Mouse (Mus musculus) MEL (cell line): Measurements from ENCODE around the gene Rab11a. TPM values are rescaled to one million over a fixed set of nuclear protein-coding genes. Genes with fewer than 3 reads are reported as not detected.
A peak's percentile ranks its signal among the peaks of the same experiment; 100 is the strongest.
"Not testable (repeated sequence)": the region's sequence is repeated elsewhere in the genome, so short reads cannot be mapped to it uniquely, and the experiment has no call there.

Experiments
- DNase-seq: peaks from one replicate; pipeline ENCODE4 v3.0.0; 2011; ENCODE audit warnings: low read depth, low spot score
- H3K27ac ChIP-seq: 2 replicates; pipeline ENCODE4 v1.5.1; 2012; ENCODE audit warnings: low read depth, mild to moderate bottlenecking, control low read depth, low read length, moderate library complexity; ENCODE audit not compliant: control insufficient read depth
- H3K27me3 ChIP-seq, 2 experiments: fragments of 150-350 bp in 1 of 2; sonication (generic) in 1 of 2; 2 replicates each; pipeline ENCODE4 v1.6.1; 2012; ENCODE audit warnings: low read length in 2 of 2, mild to moderate bottlenecking in 2 of 2, improper control_type of control experiment in 1 of 2, moderate library complexity in 1 of 2; ENCODE audit not compliant: insufficient read depth in 2 of 2, control insufficient read depth in 1 of 2
- H3K36me3 ChIP-seq, 2 experiments: 2 replicates each; pipeline ENCODE4 v1.6.1; 2012 to 2014; ENCODE audit warnings: low read length in 2 of 2, improper control_type of control experiment in 1 of 2, inconsistent platforms in 1 of 2, mild to moderate bottlenecking in 1 of 2; ENCODE audit not compliant: insufficient read depth in 2 of 2, control insufficient read depth in 1 of 2
- H3K4me1 ChIP-seq, 2 experiments: fragments of 150-350 bp in 1 of 2; sonication (generic) in 1 of 2; 2 replicates each; pipeline ENCODE4 v1.6.1; 2012; ENCODE audit warnings: low read length in 2 of 2, improper control_type of control experiment in 1 of 2, mild to moderate bottlenecking in 1 of 2; ENCODE audit not compliant: insufficient read depth in 2 of 2, control insufficient read depth in 1 of 2
- H3K4me3 ChIP-seq, 2 experiments: fragments of 150-350 bp in 1 of 2; sonication (generic) in 1 of 2; 2 replicates each; pipeline ENCODE4 v1.5.1; 2012; ENCODE audit warnings: low read depth in 2 of 2, low read length in 2 of 2, mild to moderate bottlenecking in 2 of 2, moderate library complexity in 2 of 2, control low read depth in 1 of 2, improper control_type of control experiment in 1 of 2; ENCODE audit not compliant: control insufficient read depth in 1 of 2, insufficient read depth in 1 of 2
- H3K79me2 ChIP-seq: 2 replicates; pipeline ENCODE4 v1.6.1; 2012; ENCODE audit warnings: mild to moderate bottlenecking, low read length, moderate library complexity; ENCODE audit not compliant: control insufficient read depth, poor library complexity, insufficient read depth
- H3K9ac ChIP-seq: 2 replicates; pipeline ENCODE4 v1.6.1; 2012; ENCODE audit warnings: low read depth, mild to moderate bottlenecking, control low read depth, low read length, moderate library complexity; ENCODE audit not compliant: control insufficient read depth, poor library complexity, severe bottlenecking
- H3K9me3 ChIP-seq: fragments of 150-350 bp; sonication (generic); replicated peaks from 2 replicates; pipeline ENCODE4 v1.6.1; 2012; ENCODE audit warnings: mild to moderate bottlenecking, low read length, improper control_type of control experiment, moderate library complexity; ENCODE audit not compliant: insufficient read depth
- BHLHE40 ChIP-seq: IDR thresholded peaks from 2 replicates; pipeline ENCODE4 v1.6.1; 2012; ENCODE audit warnings: low read depth, mild to moderate bottlenecking, inconsistent platforms, low read length, improper control_type of control experiment, borderline replicate concordance
- CHD1 ChIP-seq: IDR thresholded peaks from 2 replicates; pipeline ENCODE4 v1.6.1; 2012; ENCODE audit warnings: low read depth, mild to moderate bottlenecking, inconsistent platforms, low read length, improper control_type of control experiment
- E2F4 ChIP-seq: IDR thresholded peaks from 2 replicates; pipeline ENCODE4 v1.6.1; 2011; ENCODE audit warnings: low read depth, low read length, improper control_type of control experiment, borderline replicate concordance
- ELF1 ChIP-seq: IDR thresholded peaks from 2 replicates; pipeline ENCODE4 v1.6.1; 2014; ENCODE audit warnings: low read depth, mild to moderate bottlenecking, inconsistent platforms, low read length, improper control_type of control experiment, moderate library complexity
- EP300 ChIP-seq, 2 experiments: IDR thresholded peaks; 2 replicates each; pipeline ENCODE4 v1.6.1; 2011; ENCODE audit warnings: improper control_type of control experiment in 2 of 2, low read length in 2 of 2, low read depth in 1 of 2, mild to moderate bottlenecking in 1 of 2
- ETS1 ChIP-seq: IDR thresholded peaks from 2 replicates; pipeline ENCODE4 v1.6.1; 2012; ENCODE audit warnings: low read depth, mild to moderate bottlenecking, inconsistent platforms, low read length, improper control_type of control experiment, moderate library complexity
- GATA1 ChIP-seq: IDR thresholded peaks from 2 replicates; pipeline ENCODE4 v1.6.1; 2011; ENCODE audit warnings: low read depth, low read length, improper control_type of control experiment
- JUND ChIP-seq: IDR thresholded peaks from 2 replicates; pipeline ENCODE4 v1.6.1; 2011; ENCODE audit warnings: low read depth, mild to moderate bottlenecking, improper control_type of control experiment, low read length
- MAFK ChIP-seq: IDR thresholded peaks from 2 replicates; pipeline ENCODE4 v1.6.1; 2011; ENCODE audit warnings: low read depth, mild to moderate bottlenecking, low read length, improper control_type of control experiment, borderline replicate concordance
- MAZ ChIP-seq: IDR thresholded peaks from 2 replicates; pipeline ENCODE4 v1.6.1; 2012; ENCODE audit warnings: low read depth, mild to moderate bottlenecking, inconsistent platforms, low read length, improper control_type of control experiment
- MYC ChIP-seq: IDR thresholded peaks from 2 replicates; pipeline ENCODE4 v1.6.1; 2011; ENCODE audit warnings: low read depth, mild to moderate bottlenecking, low read length, improper control_type of control experiment, moderate library complexity
- NRF1 ChIP-seq: IDR thresholded peaks from 2 replicates; pipeline ENCODE4 v1.6.1; 2014; ENCODE audit warnings: low read depth, mild to moderate bottlenecking, inconsistent platforms, low read length, improper control_type of control experiment, moderate library complexity; ENCODE audit not compliant: poor library complexity, insufficient read depth, severe bottlenecking
- SIN3A ChIP-seq: IDR thresholded peaks from 2 replicates; pipeline ENCODE4 v1.6.1; 2012; ENCODE audit warnings: low read length, improper control_type of control experiment, inconsistent platforms
- TBP ChIP-seq: IDR thresholded peaks from 2 replicates; pipeline ENCODE4 v1.8.0; 2011; ENCODE audit warnings: low read depth, low read length, improper control_type of control experiment
- TCF12 ChIP-seq: IDR thresholded peaks from 2 replicates; pipeline ENCODE4 v1.6.1; 2014; ENCODE audit warnings: low read depth, mild to moderate bottlenecking, inconsistent platforms, low read length, improper control_type of control experiment, moderate library complexity
- USF1 ChIP-seq: IDR thresholded peaks from 2 replicates; pipeline ENCODE4 v1.6.1; 2014; ENCODE audit warnings: low read depth, mild to moderate bottlenecking, inconsistent platforms, low read length, improper control_type of control experiment, moderate library complexity
- ZKSCAN1 ChIP-seq: IDR thresholded peaks from 2 replicates; pipeline ENCODE4 v1.6.1; 2012; ENCODE audit warnings: low read depth, mild to moderate bottlenecking, inconsistent platforms, low read length, improper control_type of control experiment, moderate library complexity
- polyA plus RNA-seq, 2 experiments: library from polyadenylated mRNA; stranded (reverse) in 1 of 2; unstranded in 1 of 2; fragments of >175 nt in 1 of 2; fragments of >200 nt in 1 of 2; gene quantifications; 2 replicates each; pipeline versions ENCODE4 v1.2.1 to v1.2.4; 2012; ENCODE audit warnings: low replicate concordance in 2 of 2, low read depth in 1 of 2; ENCODE audit not compliant: insufficient read length in 2 of 2, insufficient read depth in 1 of 2, missing spikeins in 1 of 2
- total RNA-seq: library from RNA; depleted of rRNA; stranded (reverse); fragments of 300-350 nt; gene quantifications from 2 replicates; pipeline ENCODE4 v1.2.3, GENCODE M21; 2012

Gene Rab11a
- total and polyA plus RNA-seq, 3 experiments, result 93.7 to 212 TPM; not detected in 1

- H3K27ac ChIP-seq, H3K9me3 ChIP-seq, DNase-seq, H3K27me3 ChIP-seq, H3K9ac ChIP-seq, H3K4me3 ChIP-seq: not testable (repeated sequence)
- Histone ChIP-seq H3K4me1 (peaks cover 6 to 25% of the 10 kb centered on the region in 2 experiments; a peak in 3 of 4 replicates), H3K36me3 (peaks cover 0 to 39% of the 10 kb centered on the region in 2 experiments; a peak in 3 of 4 replicates), H3K79me2 (peaks cover 31% of the 10 kb centered on the region)
- peak; percentile 87 for TF ChIP-seq TBP
- TF ChIP-seq CHD1, result 0 out of 2 replicates have a peak, but pooled peaks have one; percentile 13
Measured at GRCm38 (mm10) chr9:64734992-64735391, 2.6 kb downstream of the Rab11a start.

GRCm38 (mm10) chr9:64734166-64734565, 3.4 kb downstream of the Rab11a start:
- peak; percentile 30 for DNase-seq
- Histone ChIP-seq H3K4me1 (peaks cover 6 to 21% of the 10 kb centered on the region in 2 experiments; a peak in 3 of 4 replicates), H3K79me2 (peaks cover 35% of the 10 kb centered on the region), H3K36me3 (peaks cover 0 to 36% of the 10 kb centered on the region in 2 experiments; a peak in 3 of 4 replicates), H3K9ac (no peak overlapping the region), H3K27ac (no peak overlapping the region), H3K9me3 (no peaks in the 10 kb centered on the region), H3K4me3 (no peak overlapping the region), H3K27me3 (no peaks in the 10 kb centered on the region)
- no peak for TF ChIP-seq EP300 (IDR thresholded peaks at IDR 0.05; ENCODE audit: low read depth in 1 of 2, low read length in 2 of 2)
- peak; percentile 78 for TF ChIP-seq ETS1
- no peak for TF ChIP-seq SIN3A

- Histone ChIP-seq H3K79me2 (peaks cover 24% of the 10 kb centered on the region), H3K27me3 (no peaks in the 10 kb centered on the region), H3K9ac (no peak overlapping the region), H3K9me3 (no peaks in the 10 kb centered on the region), H3K4me3 (no peak overlapping the region), H3K4me1 (peaks cover 6 to 14% of the 10 kb centered on the region in 2 experiments; a peak in 3 of 4 replicates), H3K27ac (no peak overlapping the region), H3K36me3 (peaks cover 8 to 28% of the 10 kb centered on the region in 2 experiments)
- peak; percentile 32 for DNase-seq
- TF ChIP-seq ELF1 (no peak), EP300 (IDR thresholded peaks at IDR 0.05; ENCODE audit: low read depth in 1 of 2, low read length in 2 of 2) (peak in 1 of 2 experiments; percentile 33; a peak in 1 of 4 replicates), E2F4 (no peak), MYC (no peak), TBP (no peak), GATA1 (peak; percentile 52; the same call in 1 of the 2 replicates), ZKSCAN1 (no peak), BHLHE40 (no peak), MAFK (peak; percentile 90; the same call in 1 of the 2 replicates), NRF1 (no peak), MAZ (no peak), ETS1 (peak; percentile 49; the same call in 1 of the 2 replicates), USF1 (no peak), TCF12 (no peak), JUND (no peak)
Measured at GRCm38 (mm10) chr9:64731029-64731560, 6.5 kb downstream of the Rab11a start.
